In genomic region chr10:79686691-79687090, GRCm38 (mm10) we compare ENCODE assay signal across 32 mouse cellular contexts. TPM values are rescaled to one million over a fixed set of nuclear protein-coding genes. Genes with fewer than 3 reads are reported as not detected.
A peak's percentile ranks its signal among the peaks of the same experiment; 100 is the strongest.
DNase-seq lines count a peak whose midpoint lies in the region; ATAC-seq and TF ChIP-seq lines count a peak whose summit lies in the region.
"Had no signal": no experiment of that assay in that cellular context is flagged by ENCODE, and none has a peak within 500 bp of the region (broad histone marks: within the 10 kb centered on the region; RNA-seq: fewer than 3 reads in every experiment).

No protein-coding gene starts in this region.

- H3K4me3 ChIP-seq in heart, adult 2 months: no peak overlapping the region
- H3K4me3 ChIP-seq in heart, embryonic 16.5 days (ENCODE audit: low read length): no peak overlapping the region
- H3K4me3 ChIP-seq in forebrain, embryonic 11.5 days (ENCODE audit: low read depth, low read length): no peak overlapping the region
- H3K4me3 ChIP-seq: embryonic facial prominence, embryonic 13.5 days; erythroblast, embryonic 14.5 days; hindbrain, embryonic 15.5 days; intestine, embryonic 15.5 days; limb, embryonic 12.5 days; midbrain, embryonic 10.5 days; myocyte; neural tube, embryonic 15.5 days had no signal

- TF ChIP-seq POLR2A in heart, adult 2 months (IDR thresholded peaks at IDR 0.05; ENCODE audit: insufficient read depth, low read depth, low read length): peak; percentile 50

- peak; percentile 21 for DNase-seq in adrenal gland, postnatal 14 days
- no peak for DNase-seq in adrenal gland, adult 18-20 months (ENCODE audit: low spot score in 2 of 2)
- DNase-seq in heart, adult 2 months: peak in 1 of 2 experiments; percentile 70
- DNase-seq in heart, postnatal 36 days: no peak
- no peak for DNase-seq in forebrain, embryonic 11.5 days (ENCODE audit: low spot score)
- no peak for DNase-seq in kidney, postnatal 14 days
- DNase-seq: adrenal gland, postnatal 10 days; cerebellum, adult 2 months; cerebellum, postnatal 36 days; embryo, embryonic 11 days; kidney, adult 8-10 months; kidney, postnatal 10 days; liver, postnatal 0 days; lung, postnatal 10 days; thymus, adult 18-20 months; thymus, postnatal 36 days had no signal

- TF ChIP-seq EP300 in heart, adult 2 months (IDR thresholded peaks at IDR 0.05; ENCODE audit: insufficient read depth, low read depth, low read length): 0 out of 2 replicates have a peak, but pooled peaks have one; percentile 40

- intact Hi-C loops in heart, adult 2 months (cut with DNase I): no loop called here
- intact Hi-C loops in heart, postnatal 36 days (cut with DNase I): no loop called here

- H3K79me2 ChIP-seq in heart, adult 2 months (replicated peaks; ENCODE audit: control insufficient read depth, insufficient read depth, low read length): peaks cover 4% of the 10 kb centered on the region; the same call in 1 of the 2 replicates

- WGBS in heart, adult 2 months: 64% methylated on average over 1 of the region's 1 CpGs
- 45% methylated on average over 1 of the region's 1 CpGs for WGBS in heart, embryonic 16.5 days
- WGBS in forebrain, embryonic 11.5 days: 100% methylated on average over 1 of the region's 1 CpGs

- H3K36me3 ChIP-seq in heart, adult 2 months (ENCODE audit: control insufficient read depth, insufficient read depth, low read length): peaks cover 16% of the 10 kb centered on the region
- H3K36me3 ChIP-seq in heart, embryonic 16.5 days (ENCODE audit: control insufficient read depth, insufficient read depth): peaks cover 42% of the 10 kb centered on the region
- peaks cover 16% of the 10 kb centered on the region; the same call in 1 of the 2 replicates for H3K36me3 ChIP-seq in forebrain, embryonic 11.5 days (ENCODE audit: control insufficient read depth, insufficient read depth, low read length)

- H3K4me2 ChIP-seq in heart, embryonic 16.5 days (ENCODE audit: low read depth, low read length): peak overlapping the region; percentile 24; the same call in 1 of the 2 replicates
- no peak overlapping the region for H3K4me2 ChIP-seq in forebrain, embryonic 11.5 days (ENCODE audit: low read depth, low read length, severe bottlenecking)
- H3K4me2 ChIP-seq: embryonic facial prominence, embryonic 13.5 days; hindbrain, embryonic 15.5 days; intestine, embryonic 15.5 days; limb, embryonic 12.5 days; liver, embryonic 11.5 days; neural tube, embryonic 15.5 days had no signal

- peaks cover 22% of the 10 kb centered on the region for H3K4me1 ChIP-seq in heart, adult 2 months (ENCODE audit: control insufficient read depth, insufficient read depth, low read length)
- peaks cover 31% of the 10 kb centered on the region for H3K4me1 ChIP-seq in heart, embryonic 16.5 days (ENCODE audit: control insufficient read depth, insufficient read depth, low read length)
- peaks cover 9% of the 10 kb centered on the region for H3K4me1 ChIP-seq in forebrain, embryonic 11.5 days (replicated peaks; ENCODE audit: control insufficient read depth, insufficient read depth, low read length)

- H3K27me3 ChIP-seq in heart, adult 2 months (ENCODE audit: control insufficient read depth, insufficient read depth, low read length): no peaks in the 10 kb centered on the region
- H3K27me3 ChIP-seq in heart, embryonic 16.5 days (ENCODE audit: control insufficient read depth, insufficient read depth, low read length): no peaks in the 10 kb centered on the region
- H3K27me3 ChIP-seq in forebrain, embryonic 11.5 days (ENCODE audit: control insufficient read depth, insufficient read depth, low read length): no peaks in the 10 kb centered on the region
- H3K27me3 ChIP-seq: embryonic facial prominence, embryonic 13.5 days; hindbrain, embryonic 15.5 days; intestine, embryonic 15.5 days; limb, embryonic 12.5 days; neural tube, embryonic 15.5 days had no signal

- no peak for TF ChIP-seq CTCF in heart, adult 2 months (IDR thresholded peaks at IDR 0.05)

- no peaks in the 10 kb centered on the region for H3K9me3 ChIP-seq in heart, embryonic 16.5 days (replicated peaks; ENCODE audit: control insufficient read depth, low read length)
- no peaks in the 10 kb centered on the region for H3K9me3 ChIP-seq in forebrain, embryonic 11.5 days (ENCODE audit: control insufficient read depth, low read length)
- H3K9me3 ChIP-seq: embryonic facial prominence, embryonic 13.5 days; hindbrain, embryonic 15.5 days; intestine, embryonic 15.5 days; midbrain, embryonic 10.5 days; neural tube, embryonic 15.5 days had no signal

- ATAC-seq in heart, embryonic 16.5 days (replicated peaks; ENCODE audit: extremely low read depth, insufficient read depth, low FRiP score): 0 out of 2 replicates have a peak, but pooled peaks have one; percentile 12
- ATAC-seq in forebrain, embryonic 11.5 days (replicated peaks; ENCODE audit: low FRiP score): no peak
- ATAC-seq: activated CD4-positive, CD25-positive, alpha-beta regulatory T cell, adult 4 months; forebrain, embryonic 14.5 days; intestine, embryonic 15.5 days; liver, postnatal 0 days; midbrain, embryonic 16.5 days had no signal

- H3K27ac ChIP-seq in heart, adult 2 months: peak overlapping the region; percentile 87
- peak overlapping the region; percentile 83 for H3K27ac ChIP-seq in heart, embryonic 16.5 days (ENCODE audit: low read length)
- H3K27ac ChIP-seq in forebrain, embryonic 11.5 days (ENCODE audit: low read depth, low read length): no peak overlapping the region
- H3K27ac ChIP-seq: embryonic facial prominence, embryonic 13.5 days; hindbrain, embryonic 15.5 days; intestine, embryonic 15.5 days; limb, embryonic 12.5 days; midbrain, embryonic 10.5 days; neural tube, embryonic 15.5 days had no signal

- peak overlapping the region; percentile 37; the same call in 1 of the 2 replicates for H3K9ac ChIP-seq in heart, adult 2 months (ENCODE audit: low read depth, low read length)
- peak overlapping the region; percentile 30; the same call in 1 of the 2 replicates for H3K9ac ChIP-seq in heart, embryonic 16.5 days (ENCODE audit: low read length)
- no peak overlapping the region for H3K9ac ChIP-seq in forebrain, embryonic 11.5 days (ENCODE audit: low read length)
- H3K9ac ChIP-seq: embryonic facial prominence, embryonic 13.5 days; hindbrain, embryonic 15.5 days; intestine, embryonic 15.5 days; limb, embryonic 12.5 days; liver, postnatal 0 days; neural tube, embryonic 15.5 days had no signal

RNA-seq across cellular contexts. Expression of gene Gzmm, which starts 2.1 kb away (rescaled TPM):
- 0.89 and 1.1 TPM in 2 replicates for total RNA-seq in adrenal gland, postnatal 14 days (2021)
- 1 to 10 TPM; 1.2 to 1.3 TPM for total RNA-seq in adrenal gland, adult 18-20 months (2021)
- 1 to 10 TPM; 6.4 to 6.5 TPM for total RNA-seq in heart, adult 2 months (2021)
- polyA plus RNA-seq in heart, adult 2 months (2012; rRNA removed): 7.4 and 9.2 TPM in 2 replicates
- 1 to 10 TPM; 6.5 to 8.4 TPM for total RNA-seq in heart, postnatal 36 days (2021)
- 1.1 and 1.3 TPM in 2 replicates for polyA plus RNA-seq in heart, embryonic 16.5 days (2015; fragmentation: Nextera tagmentation; extraction: Ambion mirVana)
- 0.81 and 0.92 TPM in 2 replicates for polyA plus RNA-seq in forebrain, embryonic 11.5 days (2014; fragmentation: Nextera tagmentation; extraction: Ambion mirVana)
- total RNA-seq: hematopoietic stem cell, adult 5-6 weeks had no signal

RNA-seq across cellular contexts. Expression of gene Cdc34, which starts 4.7 kb away (rescaled TPM):
- 79.1 and 82.4 TPM in 2 replicates for total RNA-seq in adrenal gland, postnatal 14 days (2021)
- 100 to 1,000 TPM in 1 of 2 experiments, 10 to 100 TPM in 1; 87.6 to 120 TPM for total RNA-seq in adrenal gland, adult 18-20 months (2021)
- total RNA-seq in heart, adult 2 months (2021): 100 to 1,000 TPM; 196 to 216 TPM
- 352 and 397 TPM in 2 replicates for polyA plus RNA-seq in heart, adult 2 months (2012; rRNA removed)
- total RNA-seq in heart, postnatal 36 days (2021): 100 to 1,000 TPM; 178 to 198 TPM
- polyA plus RNA-seq in heart, embryonic 16.5 days (2015; fragmentation: Nextera tagmentation; extraction: Ambion mirVana): 98.0 and 101 TPM in 2 replicates
- 180 and 185 TPM in 2 replicates for polyA plus RNA-seq in forebrain, embryonic 11.5 days (2014; fragmentation: Nextera tagmentation; extraction: Ambion mirVana)

RNA-seq across cellular contexts. Expression of gene Tpgs1, which starts 17.5 kb away (rescaled TPM):
- 27.8 and 34.1 TPM in 2 replicates for total RNA-seq in adrenal gland, postnatal 14 days (2021)
- 10 to 100 TPM; 29.6 to 34.4 TPM for total RNA-seq in adrenal gland, adult 18-20 months (2021)
- 10 to 100 TPM; 16.5 to 18.8 TPM for total RNA-seq in heart, adult 2 months (2021)
- polyA plus RNA-seq in heart, adult 2 months (2012; rRNA removed): 18.0 and 28.1 TPM in 2 replicates
- 10 to 100 TPM; 18.1 to 19.9 TPM for total RNA-seq in heart, postnatal 36 days (2021)
- polyA plus RNA-seq in heart, embryonic 16.5 days (2015; fragmentation: Nextera tagmentation; extraction: Ambion mirVana): 45.5 and 47.0 TPM in 2 replicates
- 59.7 and 65.2 TPM in 2 replicates for polyA plus RNA-seq in forebrain, embryonic 11.5 days (2014; fragmentation: Nextera tagmentation; extraction: Ambion mirVana)

RNA-seq across cellular contexts. Expression of gene Bsg, which starts 17.6 kb away (rescaled TPM):
- 598 and 707 TPM in 2 replicates for total RNA-seq in adrenal gland, postnatal 14 days (2021)
- 100 to 1,000 TPM; 618 to 637 TPM for total RNA-seq in adrenal gland, adult 18-20 months (2021)
- total RNA-seq in heart, adult 2 months (2021): 1,000 to 10,000 TPM; 1,364 to 1,491 TPM
- 1,570 and 1,684 TPM in 2 replicates for polyA plus RNA-seq in heart, adult 2 months (2012; rRNA removed)
- 1,000 to 10,000 TPM; 1,389 to 1,395 TPM for total RNA-seq in heart, postnatal 36 days (2021)
- 1,046 and 1,072 TPM in 2 replicates for polyA plus RNA-seq in heart, embryonic 16.5 days (2015; fragmentation: Nextera tagmentation; extraction: Ambion mirVana)
- 551 and 582 TPM in 2 replicates for polyA plus RNA-seq in forebrain, embryonic 11.5 days (2014; fragmentation: Nextera tagmentation; extraction: Ambion mirVana)

RNA-seq across cellular contexts. Expression of gene Madcam1, which starts 22.3 kb away (rescaled TPM):
- 6.8 TPM in 1 of 2 replicates, not detected in the other for total RNA-seq in adrenal gland, postnatal 14 days (2021)
- total RNA-seq in adrenal gland, adult 18-20 months (2021): not detected
- not detected for total RNA-seq in heart, adult 2 months (2021)
- polyA plus RNA-seq in heart, adult 2 months (2012; rRNA removed): not detected in 2 replicates
- total RNA-seq in heart, postnatal 36 days (2021): not detected
- 1.4 and 1.8 TPM in 2 replicates for polyA plus RNA-seq in heart, embryonic 16.5 days (2015; fragmentation: Nextera tagmentation; extraction: Ambion mirVana)
- 0.59 and 0.83 TPM in 2 replicates for polyA plus RNA-seq in forebrain, embryonic 11.5 days (2014; fragmentation: Nextera tagmentation; extraction: Ambion mirVana)
- total RNA-seq: hematopoietic stem cell, adult 5-6 weeks; layer of hippocampus, adult 18-20 months; layer of hippocampus, postnatal 25 days had no signal
- polyA plus RNA-seq: cerebellum, adult 2 months; erythroblast, embryonic 14.5 days; myocyte had no signal
